Mouse (Mus musculus): ENCODE results near the gene Furin. TPM values are rescaled to one million over a fixed set of nuclear protein-coding genes. Genes with fewer than 3 reads are reported as not detected.

The Furin gene
- 25.1 and 26.0 TPM in 2 replicates for total RNA-seq (2014; fragmentation: Nextera tagmentation)
- 16.2 and 21.3 TPM in 2 replicates for total RNA-seq (2017)
- polyA plus RNA-seq (2012) = 30.4 and 33.0 TPM in 2 replicates

DNA sequence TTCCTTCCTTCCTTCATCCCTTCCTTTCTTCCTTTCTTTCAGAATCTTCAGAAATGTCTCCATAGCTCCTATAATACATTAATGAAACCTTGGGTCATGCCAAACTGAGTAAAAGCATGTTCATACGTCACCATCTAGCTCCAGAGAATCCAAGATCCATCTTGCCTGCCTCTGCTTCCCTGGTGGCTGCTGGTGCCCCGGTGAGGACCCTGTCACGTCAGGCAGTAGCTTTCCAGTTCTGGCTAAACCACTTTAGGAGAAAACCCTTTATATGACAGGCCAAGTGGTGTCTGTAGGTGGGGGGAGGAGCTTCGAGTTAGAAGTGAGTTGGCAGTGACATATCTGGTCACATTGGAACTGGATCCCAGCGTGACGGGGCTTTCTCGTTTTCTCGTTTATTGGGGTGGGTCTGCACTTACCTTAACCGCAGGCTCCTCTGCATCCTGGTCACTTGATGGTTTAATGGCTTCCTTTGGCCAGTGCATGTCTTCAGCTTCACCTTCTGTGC is at the start of gene Furin:
Gene Furin, minus strand, starts transcription at position 249 of the 508 bp plus-strand sequence.
- no peak for TF ChIP-seq GATA1 (IDR thresholded peaks at IDR 0.05; ENCODE audit: borderline replicate concordance, low read length)
- TF ChIP-seq GATA2 (IDR thresholded peaks at IDR 0.05; ENCODE audit: borderline replicate concordance, low read depth, low read length) = no peak
- no peak for TF ChIP-seq TAL1 (conservative IDR thresholded peaks at IDR 0.05; ENCODE audit: low read depth, low read length)
- TF ChIP-seq POLR2AphosphoS5 (IDR thresholded peaks at IDR 0.05; ENCODE audit: insufficient replicate concordance, low read depth, low read length) = no peak
- no peak for TF ChIP-seq CTCF (IDR thresholded peaks at IDR 0.05; ENCODE audit: low read depth, low read length)
- ATAC-seq (ENCODE audit: extremely low read depth, insufficient number of reproducible peaks, low FRiP score, poor library complexity, severe bottlenecking) = no peak
- H3K4me1 ChIP-seq (ENCODE audit: insufficient read depth, low read depth, low read length) = peaks cover 58% of the 10 kb centered on the region
- DNase-seq (ENCODE audit: low spot score) = no peak
- peaks cover 38% of the 10 kb centered on the region for H3K27me3 ChIP-seq (ENCODE audit: insufficient read depth, low read length)
- H3K36me3 ChIP-seq (replicated peaks) = peaks cover 5% of the 10 kb centered on the region
- H3K4me3 ChIP-seq (ENCODE audit: low read depth, low read length) = peak within 1 kb of the TSS; percentile 49; the same call in 1 of the 2 replicates
- no peaks in the 10 kb centered on the region for H3K9me3 ChIP-seq (replicated peaks)

DNA sequence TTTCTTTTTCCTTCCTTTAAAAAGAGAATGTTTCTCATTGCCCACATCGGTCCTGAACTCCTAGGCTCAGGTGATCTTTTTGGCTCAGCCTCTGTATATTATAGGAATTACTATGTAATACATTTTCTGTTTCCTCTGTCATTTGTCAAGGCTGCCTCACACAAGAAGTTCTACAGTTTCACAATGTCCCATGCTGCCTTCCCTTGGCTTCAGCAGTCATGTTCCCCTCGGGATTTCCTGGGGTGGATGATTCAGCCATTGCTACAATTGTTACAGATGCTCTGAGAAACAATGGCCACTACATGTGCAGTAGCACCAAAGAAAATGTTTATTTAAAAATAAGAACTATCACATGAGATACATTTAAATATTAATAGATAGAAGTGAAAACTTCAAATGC is 49.5 kb upstream of the Furin start:
- no peak overlapping the region for H3K4me3 ChIP-seq (ENCODE audit: low read depth, low read length)
- TF ChIP-seq GATA2 (IDR thresholded peaks at IDR 0.05; ENCODE audit: borderline replicate concordance, low read depth, low read length) = no peak
- no peak for TF ChIP-seq TAL1 (conservative IDR thresholded peaks at IDR 0.05; ENCODE audit: low read depth, low read length)
- no peak for TF ChIP-seq GATA1 (IDR thresholded peaks at IDR 0.05; ENCODE audit: borderline replicate concordance, low read length)
- no peak for TF ChIP-seq POLR2AphosphoS5 (IDR thresholded peaks at IDR 0.05; ENCODE audit: insufficient replicate concordance, low read depth, low read length)
- TF ChIP-seq CTCF (IDR thresholded peaks at IDR 0.05; ENCODE audit: low read depth, low read length) = no peak
- no peaks in the 10 kb centered on the region for H3K27me3 ChIP-seq (ENCODE audit: insufficient read depth, low read length)
- H3K36me3 ChIP-seq (replicated peaks) = peaks cover 86% of the 10 kb centered on the region
- H3K9me3 ChIP-seq (replicated peaks) = no peaks in the 10 kb centered on the region
- DNase-seq (ENCODE audit: low spot score) (no peak), ATAC-seq (ENCODE audit: extremely low read depth, insufficient number of reproducible peaks, low FRiP score, poor library complexity, severe bottlenecking) (no peak)
- H3K4me1 ChIP-seq (ENCODE audit: insufficient read depth, low read depth, low read length) = peaks cover 55% of the 10 kb centered on the region

- H3K4me3 ChIP-seq (ENCODE audit: low read depth, low read length) = no peak overlapping the region
- no peaks in the 10 kb centered on the region for H3K9me3 ChIP-seq (replicated peaks)
- peaks cover 58% of the 10 kb centered on the region for H3K4me1 ChIP-seq (ENCODE audit: insufficient read depth, low read depth, low read length)
- TF ChIP-seq GATA2 (IDR thresholded peaks at IDR 0.05; ENCODE audit: borderline replicate concordance, low read depth, low read length) (no peak), GATA1 (IDR thresholded peaks at IDR 0.05; ENCODE audit: borderline replicate concordance, low read length) (no peak)
- H3K36me3 ChIP-seq (replicated peaks) = peaks cover 79% of the 10 kb centered on the region
- DNase-seq (ENCODE audit: low spot score) (no peak), ATAC-seq (ENCODE audit: extremely low read depth, insufficient number of reproducible peaks, low FRiP score, poor library complexity, severe bottlenecking) (no peak)
- H3K27me3 ChIP-seq (ENCODE audit: insufficient read depth, low read length) = no peaks in the 10 kb centered on the region
Observed at GRCm38 (mm10) chr7:80453997-80454396, 48.8 kb upstream of the Furin start.

GRCm38 (mm10) chr7:80453121-80453520 is 47.9 kb upstream of the Furin start:
- Histone ChIP-seq H3K4me3 (ENCODE audit: low read depth, low read length) (no peak overlapping the region), H3K4me1 (ENCODE audit: insufficient read depth, low read depth, low read length) (peaks cover 67% of the 10 kb centered on the region), H3K9me3 (replicated peaks) (no peaks in the 10 kb centered on the region), H3K36me3 (replicated peaks) (peaks cover 71% of the 10 kb centered on the region), H3K27me3 (ENCODE audit: insufficient read depth, low read length) (no peaks in the 10 kb centered on the region)
- DNase-seq (ENCODE audit: low spot score) (no peak), ATAC-seq (ENCODE audit: extremely low read depth, insufficient number of reproducible peaks, low FRiP score, poor library complexity, severe bottlenecking) (no peak)
- TF ChIP-seq GATA1 (IDR thresholded peaks at IDR 0.05; ENCODE audit: borderline replicate concordance, low read length) = no peak
- no peak for TF ChIP-seq CTCF (IDR thresholded peaks at IDR 0.05; ENCODE audit: low read depth, low read length)
- TF ChIP-seq GATA2 (IDR thresholded peaks at IDR 0.05; ENCODE audit: borderline replicate concordance, low read depth, low read length) = no peak
- no peak for TF ChIP-seq TAL1 (conservative IDR thresholded peaks at IDR 0.05; ENCODE audit: low read depth, low read length)
- no peak for TF ChIP-seq POLR2AphosphoS5 (IDR thresholded peaks at IDR 0.05; ENCODE audit: insufficient replicate concordance, low read depth, low read length)

- no peak for TF ChIP-seq POLR2AphosphoS5 (IDR thresholded peaks at IDR 0.05; ENCODE audit: insufficient replicate concordance, low read depth, low read length)
- no peak for TF ChIP-seq GATA2 (IDR thresholded peaks at IDR 0.05; ENCODE audit: borderline replicate concordance, low read depth, low read length)
- no peak for TF ChIP-seq TAL1 (conservative IDR thresholded peaks at IDR 0.05; ENCODE audit: low read depth, low read length)
- TF ChIP-seq GATA1 (IDR thresholded peaks at IDR 0.05; ENCODE audit: borderline replicate concordance, low read length) = no peak
- Histone ChIP-seq H3K9me3 (replicated peaks) (no peaks in the 10 kb centered on the region), H3K36me3 (replicated peaks) (peaks cover 62% of the 10 kb centered on the region), H3K4me1 (ENCODE audit: insufficient read depth, low read depth, low read length) (peaks cover 64% of the 10 kb centered on the region), H3K4me3 (ENCODE audit: low read depth, low read length) (no peak overlapping the region), H3K27me3 (ENCODE audit: insufficient read depth, low read length) (no peaks in the 10 kb centered on the region)
- no peak for DNase-seq (ENCODE audit: low spot score)
- ATAC-seq (ENCODE audit: extremely low read depth, insufficient number of reproducible peaks, low FRiP score, poor library complexity, severe bottlenecking) = no peak
Observed at GRCm38 (mm10) chr7:80452241-80452640, 47.0 kb upstream of the Furin start.

GRCm38 (mm10) chr7:80451550-80452232 is 46.5 kb upstream of the Furin start:
- ATAC-seq (ENCODE audit: extremely low read depth, insufficient number of reproducible peaks, low FRiP score, poor library complexity, severe bottlenecking) = no peak

More at GRCm38 (mm10) chr7:80451550-80452232, 46.5 kb upstream of the Furin start:
- Histone ChIP-seq H3K36me3 (replicated peaks) (peaks cover 57% of the 10 kb centered on the region), H3K4me3 (ENCODE audit: low read depth, low read length) (no peak overlapping the region), H3K4me1 (ENCODE audit: insufficient read depth, low read depth, low read length) (peaks cover 64% of the 10 kb centered on the region), H3K9me3 (replicated peaks) (no peaks in the 10 kb centered on the region), H3K27me3 (ENCODE audit: insufficient read depth, low read length) (no peaks in the 10 kb centered on the region)
- TF ChIP-seq POLR2AphosphoS5 (IDR thresholded peaks at IDR 0.05; ENCODE audit: insufficient replicate concordance, low read depth, low read length) (no peak), TAL1 (conservative IDR thresholded peaks at IDR 0.05; ENCODE audit: low read depth, low read length) (no peak), CTCF (IDR thresholded peaks at IDR 0.05; ENCODE audit: low read depth, low read length) (no peak), GATA1 (IDR thresholded peaks at IDR 0.05; ENCODE audit: borderline replicate concordance, low read length) (no peak), GATA2 (IDR thresholded peaks at IDR 0.05; ENCODE audit: borderline replicate concordance, low read depth, low read length) (no peak)
- no peak for DNase-seq (ENCODE audit: low spot score)
